Mouse (Mus musculus) forebrain, embryonic 13.5 days (tissue): ENCODE results near the gene Stx1a. TPM values are rescaled to one million over a fixed set of nuclear protein-coding genes. Genes with fewer than 3 reads are reported as not detected.

ENCODE experiments used
- ATAC-seq: fragments of 200-750 bp; cut with Nextera tagmentation; 2 replicates; pipeline ENCODE4 v1.8.0; 2017
- H3K27ac ChIP-seq: fragments of 300-500 bp; sonication (generic); 2 replicates; pipeline ENCODE4 v1.5.1; 2015; ENCODE audit warnings: inconsistent platforms, mild to moderate bottlenecking, moderate library complexity
- H3K27me3 ChIP-seq: fragments of 300-500 bp; sonication (generic); 2 replicates; pipeline ENCODE4 v1.6.1; 2015; ENCODE audit warnings: mild to moderate bottlenecking, inconsistent platforms
- H3K36me3 ChIP-seq: fragments of 300-500 bp; sonication (generic); 2 replicates; pipeline ENCODE4 v1.6.1; 2015; ENCODE audit warnings: mild to moderate bottlenecking, inconsistent platforms; ENCODE audit not compliant: poor library complexity, severe bottlenecking
- H3K4me1 ChIP-seq: fragments of 300-500 bp; sonication (generic); 2 replicates; pipeline ENCODE4 v1.6.1; 2015; ENCODE audit warnings: inconsistent platforms
- H3K4me2 ChIP-seq: fragments of 300-500 bp; sonication (generic); 2 replicates; pipeline ENCODE4 v1.6.1; 2015; ENCODE audit warnings: inconsistent platforms, mild to moderate bottlenecking, moderate library complexity
- H3K4me3 ChIP-seq: fragments of 300-500 bp; sonication (generic); 2 replicates; pipeline ENCODE4 v1.5.1; 2015; ENCODE audit warnings: mild to moderate bottlenecking, inconsistent platforms
- H3K9ac ChIP-seq: fragments of 300-500 bp; sonication (generic); 2 replicates; pipeline ENCODE4 v1.6.1; 2015; ENCODE audit warnings: mild to moderate bottlenecking, inconsistent platforms
- H3K9me3 ChIP-seq: fragments of 300-500 bp; sonication (generic); replicated peaks from 2 replicates; pipeline ENCODE4 v1.6.1; 2016; ENCODE audit warnings: inconsistent platforms
- WGBS: fragments of 180-500 bp; shearing (Covaris S2); methylation state at CpG from one replicate; pipeline ENCODE4 v1.1.7; 2015; 5-methylcytosine and 5-hydroxymethylcytosine counted together
- polyA plus RNA-seq: library from polyadenylated mRNA; unstranded; fragments of >200 nt; fragmentation: Nextera tagmentation; extraction: Ambion mirVana; gene quantifications from 2 replicates; pipeline ENCODE4 v1.2.1, GENCODE M21; 2015

Gene Stx1a
- 34.1 and 38.7 TPM in 2 replicates for polyA plus RNA-seq

- Histone ChIP-seq H3K4me3 (peak within 1 kb of the TSS; percentile 68), H3K27ac (peak within 1 kb of the TSS; percentile 10; the same call in 1 of the 2 replicates), H3K9me3 (no peaks in the 10 kb centered on the region), H3K4me1 (peaks cover 44% of the 10 kb centered on the region), H3K27me3 (no peaks in the 10 kb centered on the region), H3K9ac (peak within 1 kb of the TSS; percentile 81), H3K4me2 (peak within 1 kb of the TSS; percentile 95), H3K36me3 (no peaks in the 10 kb centered on the region)
- WGBS: under 1% methylated on average over 56 of the region's 61 CpGs
- ATAC-seq: peak; percentile 94
These were observed at the start of gene Stx1a for GRCm38 (mm10) chr5:135023344-135024173. TSS of gene Stx1a (plus strand) at chr5:135023482.

GRCm38 (mm10) chr5:134973526-134973925 is 49.8 kb upstream of the Stx1a start:
- 84% methylated on average over 7 of the region's 7 CpGs for WGBS
- no peak overlapping the region for H3K4me3 ChIP-seq
- no peak overlapping the region for H3K9ac ChIP-seq

GRCm38 (mm10) chr5:134974294-134974693 is 49.0 kb upstream of the Stx1a start:
- ATAC-seq: no peak
- WGBS: 76% methylated on average over 7 of the region's 7 CpGs
- Histone ChIP-seq H3K4me2 (no peak overlapping the region), H3K9ac (no peak overlapping the region), H3K4me3 (no peak overlapping the region), H3K9me3 (no peaks in the 10 kb centered on the region), H3K4me1 (no peaks in the 10 kb centered on the region), H3K27me3 (0 out of 2 replicates have a peak, but pooled peaks cover 4% of the 10 kb centered on the region), H3K27ac (no peak overlapping the region), H3K36me3 (no peaks in the 10 kb centered on the region)

More at GRCm38 (mm10) chr5:134973526-134973925, 49.8 kb upstream of the Stx1a start:
- H3K4me1 ChIP-seq: no peaks in the 10 kb centered on the region
- H3K27ac ChIP-seq: no peak overlapping the region
- H3K4me2 ChIP-seq: no peak overlapping the region
- H3K36me3 ChIP-seq: no peaks in the 10 kb centered on the region
- 0 out of 2 replicates have a peak, but pooled peaks cover 4% of the 10 kb centered on the region for H3K27me3 ChIP-seq
- H3K9me3 ChIP-seq: no peaks in the 10 kb centered on the region
- ATAC-seq: no peak

- ATAC-seq: no peak
- 0 out of 2 replicates have a peak, but pooled peaks cover 4% of the 10 kb centered on the region for H3K27me3 ChIP-seq
- no peak overlapping the region for H3K4me3 ChIP-seq
- H3K4me1 ChIP-seq: no peaks in the 10 kb centered on the region
- no peak overlapping the region for H3K27ac ChIP-seq
- H3K4me2 ChIP-seq: no peak overlapping the region
- 55% methylated on average over 2 of the region's 2 CpGs for WGBS
- H3K36me3 ChIP-seq: no peaks in the 10 kb centered on the region
- H3K9ac ChIP-seq: no peak overlapping the region
- no peaks in the 10 kb centered on the region for H3K9me3 ChIP-seq
These were observed 48.4 kb upstream of the Stx1a start for GRCm38 (mm10) chr5:134974921-134975320.

DNA sequence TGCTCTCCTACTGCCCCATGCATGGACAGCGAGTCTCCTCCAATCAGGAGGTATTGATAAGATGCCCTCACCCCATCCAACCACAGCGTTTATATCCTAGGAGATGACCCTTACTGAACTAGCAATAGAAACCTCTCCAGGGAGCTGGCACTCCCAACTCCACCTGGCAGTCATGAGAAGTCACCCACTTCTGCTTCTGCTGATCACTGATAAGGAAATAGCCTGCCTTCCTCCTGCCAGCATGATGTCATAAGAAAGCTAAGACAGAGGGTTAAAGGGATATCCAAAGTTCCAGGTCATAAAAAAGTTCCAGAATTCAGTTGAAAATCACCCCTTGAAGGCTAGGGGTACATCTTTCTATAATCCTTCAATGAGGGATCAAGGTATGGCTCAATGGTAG is 47.1 kb upstream of the Stx1a start:
- no peaks in the 10 kb centered on the region for H3K9me3 ChIP-seq
- ATAC-seq: no peak
- WGBS: 89% methylated on average over 2 of the region's 2 CpGs
- H3K9ac ChIP-seq: no peak overlapping the region
- H3K36me3 ChIP-seq: no peaks in the 10 kb centered on the region
- no peak overlapping the region for H3K4me2 ChIP-seq
- H3K27ac ChIP-seq: no peak overlapping the region
- H3K27me3 ChIP-seq: 0 out of 2 replicates have a peak, but pooled peaks cover 4% of the 10 kb centered on the region
- no peak overlapping the region for H3K4me3 ChIP-seq
- H3K4me1 ChIP-seq: no peaks in the 10 kb centered on the region

DNA sequence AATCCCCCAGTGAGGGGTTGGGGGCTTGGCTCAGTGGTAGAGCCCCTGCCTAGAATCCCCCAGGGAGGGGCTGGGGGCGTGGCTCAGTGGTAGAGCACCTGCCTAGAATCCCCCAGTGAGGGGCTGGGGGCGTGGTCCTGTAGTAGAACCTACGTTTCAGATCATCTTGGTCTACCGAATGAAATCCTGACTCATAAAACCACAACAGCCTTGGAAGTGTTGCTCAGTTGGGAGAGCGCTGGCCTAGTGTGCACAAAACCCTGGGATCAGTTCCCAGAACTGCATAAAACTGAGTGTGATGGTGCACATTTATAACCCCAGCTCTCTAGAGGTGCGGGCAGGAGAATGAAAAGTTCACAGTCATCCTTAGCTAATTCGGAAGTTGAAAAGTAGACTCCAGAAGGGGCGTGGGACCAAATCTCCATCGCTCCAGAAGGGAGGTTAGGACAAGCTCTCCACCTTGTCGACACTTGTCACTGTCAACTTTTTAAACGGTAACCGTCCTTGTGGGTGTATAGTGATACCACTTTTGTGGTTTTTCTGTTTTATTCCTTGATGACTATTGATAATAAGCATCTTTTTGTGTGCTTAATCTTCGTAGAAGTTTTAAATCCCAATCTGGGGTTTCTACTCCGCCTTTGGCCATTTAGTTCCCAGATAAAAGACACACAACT is 46.6 kb upstream of the Stx1a start:
- H3K27ac ChIP-seq: no peak overlapping the region

GRCm38 (mm10) chr5:134977837-134978236 is 45.4 kb upstream of the Stx1a start:
- Histone ChIP-seq H3K9me3 (no peaks in the 10 kb centered on the region), H3K36me3 (no peaks in the 10 kb centered on the region), H3K4me2 (no peak overlapping the region), H3K4me3 (no peak overlapping the region), H3K9ac (no peak overlapping the region), H3K27me3 (0 out of 2 replicates have a peak, but pooled peaks cover 4% of the 10 kb centered on the region), H3K4me1 (no peaks in the 10 kb centered on the region), H3K27ac (no peak overlapping the region)
- ATAC-seq: no peak
- 92% methylated on average over 4 of the region's 4 CpGs for WGBS

More for the DNA sequence above, 46.6 kb upstream of the Stx1a start:
- no peak for ATAC-seq
- no peaks in the 10 kb centered on the region for H3K9me3 ChIP-seq
- WGBS: 86% methylated on average over 14 of the region's 14 CpGs
- H3K36me3 ChIP-seq: no peaks in the 10 kb centered on the region
- H3K9ac ChIP-seq: no peak overlapping the region
- H3K27me3 ChIP-seq: 0 out of 2 replicates have a peak, but pooled peaks cover 4% of the 10 kb centered on the region
- H3K4me3 ChIP-seq: no peak overlapping the region
- no peaks in the 10 kb centered on the region for H3K4me1 ChIP-seq
- H3K4me2 ChIP-seq: no peak overlapping the region

GRCm38 (mm10) chr5:134981149-134981548 is 42.1 kb upstream of the Stx1a start:
- no peak for ATAC-seq
- WGBS: 75% methylated on average over 10 of the region's 10 CpGs
- Histone ChIP-seq H3K4me2 (no peak overlapping the region), H3K36me3 (no peaks in the 10 kb centered on the region), H3K4me1 (peaks cover 13% of the 10 kb centered on the region), H3K4me3 (no peak overlapping the region), H3K27ac (no peak overlapping the region), H3K27me3 (peaks cover 19% of the 10 kb centered on the region), H3K9me3 (no peaks in the 10 kb centered on the region), H3K9ac (no peak overlapping the region)

DNA sequence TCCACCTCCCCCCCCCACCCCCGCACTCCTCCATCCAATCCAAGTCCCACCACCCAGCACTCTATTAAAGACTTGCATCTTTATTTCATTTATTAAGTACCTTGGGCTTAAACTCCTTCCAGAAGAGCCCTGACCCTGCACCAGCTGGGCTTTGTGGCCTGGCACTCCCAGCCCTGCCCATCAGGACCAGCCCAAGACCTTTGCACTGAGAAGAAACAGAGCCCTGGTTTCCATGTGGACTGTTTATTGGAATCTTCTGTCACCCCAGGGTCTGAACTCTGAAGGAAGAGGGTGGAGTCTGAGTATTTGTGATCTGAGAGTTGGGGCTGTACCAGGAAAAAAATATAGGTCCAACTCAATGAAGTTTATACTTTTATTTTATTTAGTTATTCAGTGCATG is 40.2 kb upstream of the Stx1a start:
- H3K9ac ChIP-seq: no peak overlapping the region
- WGBS: 80% methylated on average over 1 of the region's 1 CpGs
- peaks cover 39% of the 10 kb centered on the region for H3K27me3 ChIP-seq
- H3K36me3 ChIP-seq: no peaks in the 10 kb centered on the region
- H3K4me2 ChIP-seq: no peak overlapping the region
- H3K9me3 ChIP-seq: no peaks in the 10 kb centered on the region
- H3K4me1 ChIP-seq: peaks cover 18% of the 10 kb centered on the region
- H3K4me3 ChIP-seq: no peak overlapping the region
- H3K27ac ChIP-seq: no peak overlapping the region
- no peak for ATAC-seq

DNA sequence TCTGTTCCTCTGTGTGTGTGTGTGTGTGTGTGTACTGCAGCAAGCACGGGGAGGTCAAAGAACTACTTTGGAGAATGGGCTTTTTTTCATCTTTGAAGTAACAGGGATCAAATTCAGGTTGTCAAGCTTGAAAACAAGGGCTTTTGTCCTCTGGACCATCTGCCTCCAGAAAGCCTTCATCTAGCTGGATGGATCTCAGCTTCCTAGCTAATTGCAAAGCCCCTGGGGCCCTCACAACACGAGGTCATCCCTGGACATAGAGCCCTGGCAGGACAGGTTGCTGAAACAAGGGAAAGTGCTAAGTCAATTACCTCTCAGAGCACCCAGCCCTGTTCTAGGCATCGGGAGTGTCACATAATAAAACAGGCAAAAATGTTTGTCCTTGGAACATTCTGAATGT is 39.5 kb upstream of the Stx1a start:
- Histone ChIP-seq H3K36me3 (no peaks in the 10 kb centered on the region), H3K9me3 (no peaks in the 10 kb centered on the region), H3K27me3 (peaks cover 44% of the 10 kb centered on the region), H3K4me1 (peaks cover 18% of the 10 kb centered on the region), H3K9ac (0 out of 2 replicates have a peak overlapping the region, but pooled peaks have one; percentile 30), H3K4me3 (no peak overlapping the region), H3K4me2 (no peak overlapping the region), H3K27ac (no peak overlapping the region)
- WGBS: 11% methylated on average over 3 of the region's 3 CpGs
- ATAC-seq: no peak

DNA sequence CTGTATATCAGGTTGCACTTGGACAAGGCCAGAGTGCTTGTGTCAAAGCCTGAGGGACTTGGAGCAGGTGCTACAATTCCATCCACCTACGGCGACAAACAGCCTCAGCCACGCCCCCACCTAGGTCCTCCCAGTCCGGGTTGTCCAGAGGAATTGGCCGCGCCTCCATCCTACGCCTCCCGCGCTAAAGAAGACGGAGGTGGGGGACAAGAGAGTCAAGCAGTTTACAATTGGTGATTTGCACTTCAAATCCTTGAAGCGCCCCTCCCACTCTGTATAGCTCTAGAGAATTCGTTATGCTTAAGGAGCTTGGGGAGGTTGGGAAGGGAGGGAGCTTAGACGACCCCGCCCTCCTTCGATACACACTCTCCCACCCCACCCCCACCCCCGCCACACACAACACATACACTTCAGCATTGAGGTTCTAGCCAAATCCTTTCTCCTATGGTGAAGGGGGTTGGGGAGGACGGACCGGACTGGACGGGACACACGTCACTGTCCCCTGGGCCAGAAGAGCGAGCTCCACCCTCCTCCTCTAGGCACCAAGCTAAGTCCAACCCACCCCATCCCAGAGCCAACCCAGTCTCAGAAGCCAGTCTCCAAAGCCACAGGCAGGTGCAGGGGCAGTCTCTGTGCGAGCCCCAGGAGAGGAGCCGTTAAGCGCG is 37.5 kb upstream of the Stx1a start, which contains the start of gene Cldn3:
TSS of gene Cldn3 (plus strand) at position 582 of the 665 bp plus-strand sequence.
- peak within 1 kb of the TSS; percentile 51 for H3K4me2 ChIP-seq
- peak; percentile 30; the same call in 1 of the 2 replicates for ATAC-seq
- H3K4me3 ChIP-seq: peak within 1 kb of the TSS; percentile 32
- H3K9ac ChIP-seq: peak within 1 kb of the TSS; percentile 48
- H3K9me3 ChIP-seq: no peaks in the 10 kb centered on the region
- peaks cover 18% of the 10 kb centered on the region for H3K4me1 ChIP-seq
- no peaks in the 10 kb centered on the region for H3K36me3 ChIP-seq
- under 1% methylated on average over 25 of the region's 25 CpGs for WGBS
- H3K27ac ChIP-seq: no peak within 1 kb of the TSS
- peaks cover 59% of the 10 kb centered on the region for H3K27me3 ChIP-seq
